Mouse (Mus musculus) hindbrain, embryonic 14.5 days (tissue): ENCODE measurements around the gene Atp13a3. TPM values are rescaled to one million over a fixed set of nuclear protein-coding genes. Genes with fewer than 3 reads are reported as not detected.
"Not testable (repeated sequence)": the region's sequence is repeated elsewhere in the genome, so short reads cannot be mapped to it uniquely, and the experiment has no call there.

Experiments
- ATAC-seq: fragments of 200-750 bp; cut with Nextera tagmentation; 2 replicates; pipeline ENCODE4 v1.8.0; 2017; ENCODE audit warnings: moderate number of reproducible peaks, mild to moderate bottlenecking, moderate TSS enrichment, moderate library complexity; ENCODE audit not compliant: low FRiP score
- DNase-seq: peaks from one replicate; pipeline ENCODE4 v3.0.0-alpha.2; 2015; ENCODE audit warnings: low spot score
- H3K27ac ChIP-seq: fragments of 300-500 bp; sonication (generic); 2 replicates; pipeline ENCODE4 v1.5.1; 2014; ENCODE audit warnings: mild to moderate bottlenecking, moderate library complexity
- H3K27me3 ChIP-seq: fragments of 300-500 bp; sonication (generic); 2 replicates; pipeline ENCODE4 v1.6.1; 2014; ENCODE audit warnings: mild to moderate bottlenecking, low read length, mixed read lengths; ENCODE audit not compliant: control insufficient read depth, insufficient read depth
- H3K36me3 ChIP-seq: fragments of 300-500 bp; sonication (generic); replicated peaks from 2 replicates; pipeline ENCODE4 v1.6.1; 2014; ENCODE audit not compliant: control insufficient read depth, insufficient read depth
- H3K4me1 ChIP-seq: fragments of 300-500 bp; sonication (generic); replicated peaks from 2 replicates; pipeline ENCODE4 v1.6.1; 2014; ENCODE audit warnings: antibody characterized with exemption, low read length, mixed read lengths; ENCODE audit not compliant: control insufficient read depth, insufficient read depth
- H3K4me2 ChIP-seq: fragments of 300-500 bp; sonication (generic); replicated peaks from 2 replicates; pipeline ENCODE4 v1.6.1; 2014; ENCODE audit warnings: mild to moderate bottlenecking, moderate library complexity
- H3K4me3 ChIP-seq: fragments of 300-500 bp; sonication (generic); replicated peaks from 2 replicates; pipeline ENCODE4 v1.5.1; 2014; ENCODE audit warnings: mild to moderate bottlenecking, low read length
- H3K9ac ChIP-seq: fragments of 300-500 bp; sonication (generic); 2 replicates; pipeline ENCODE4 v1.6.1; 2014
- H3K9me3 ChIP-seq: fragments of 300-500 bp; sonication (generic); 2 replicates; pipeline ENCODE4 v1.6.1; 2016; ENCODE audit warnings: low read length; ENCODE audit not compliant: control insufficient read depth
- WGBS: fragments of 180-500 bp; shearing (Covaris S2); extraction: QIAGEN DNeasy Blood & Tissue Kit; methylation state at CpG from one replicate; pipeline ENCODE4 v1.1.7; 2014; 5-methylcytosine and 5-hydroxymethylcytosine counted together
- polyA plus RNA-seq: library from polyadenylated mRNA; unstranded; fragments of >200 nt; fragmentation: Nextera tagmentation; extraction: Ambion mirVana; gene quantifications from 2 replicates; pipeline ENCODE4 v1.2.1, GENCODE M21; 2014

Gene Atp13a3
- polyA plus RNA-seq, result 12.3 and 13.4 TPM in 2 replicates

GRCm38 (mm10) chr16:30405925-30406670, at the start of gene Atp13a3:
TSS of gene Atp13a3 (minus strand) at chr16:30405975.
- Histone ChIP-seq H3K4me3 (no peak within 1 kb of the TSS), H3K4me2 (no peak within 1 kb of the TSS), H3K9ac (no peak within 1 kb of the TSS), H3K27ac (no peak within 1 kb of the TSS), H3K36me3 (no peaks in the 10 kb centered on the region), H3K27me3 (no peaks in the 10 kb centered on the region), H3K9me3 (no peaks in the 10 kb centered on the region), H3K4me1 (no peaks in the 10 kb centered on the region)
- ATAC-seq (no peak), DNase-seq (no peak)
- WGBS, result 74% methylated on average over 11 of the region's 11 CpGs

- WGBS, result 87% methylated on average over 5 of the region's 5 CpGs
- Histone ChIP-seq H3K9me3 (no peaks in the 10 kb centered on the region), H3K4me1 (no peaks in the 10 kb centered on the region), H3K9ac (no peak overlapping the region), H3K27me3 (no peaks in the 10 kb centered on the region), H3K36me3 (no peaks in the 10 kb centered on the region), H3K4me3 (no peak overlapping the region), H3K27ac (no peak overlapping the region), H3K4me2 (no peak overlapping the region)
- DNase-seq (no peak), ATAC-seq (no peak)
Observed at GRCm38 (mm10) chr16:30453213-30453975, 47.6 kb upstream of the Atp13a3 start.

DNA sequence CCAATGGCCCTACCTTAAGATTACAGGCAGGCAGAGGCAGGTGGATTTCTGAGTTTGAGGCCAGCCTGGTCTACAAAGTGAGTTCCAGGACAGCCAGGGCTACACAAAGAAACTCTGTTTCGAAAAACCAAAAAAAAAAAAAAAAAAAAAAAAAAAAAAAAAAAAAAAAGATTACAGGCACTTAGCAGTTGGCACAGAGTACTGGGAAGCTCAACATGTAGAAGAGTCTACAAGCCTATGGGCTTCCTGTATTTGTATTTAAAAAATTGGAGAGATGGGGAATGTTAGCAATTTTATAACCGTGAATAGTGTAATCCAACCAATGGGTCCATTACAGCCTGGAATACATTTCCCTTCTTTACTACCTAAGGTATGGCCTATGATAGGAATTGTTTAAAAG, 45.4 kb upstream of the Atp13a3 start:
- DNase-seq, H3K9me3 ChIP-seq, H3K36me3 ChIP-seq, H3K4me3 ChIP-seq, H3K27ac ChIP-seq, H3K4me1 ChIP-seq, H3K4me2 ChIP-seq, ATAC-seq, H3K9ac ChIP-seq, H3K27me3 ChIP-seq: not testable (repeated sequence)
- 86% methylated on average over 2 of the region's 2 CpGs for WGBS

GRCm38 (mm10) chr16:30449017-30449416, 43.2 kb upstream of the Atp13a3 start:
- Histone ChIP-seq H3K36me3 (no peaks in the 10 kb centered on the region), H3K27ac (no peak overlapping the region), H3K4me1 (no peaks in the 10 kb centered on the region), H3K4me3 (no peak overlapping the region), H3K27me3 (no peaks in the 10 kb centered on the region), H3K9me3 (no peaks in the 10 kb centered on the region), H3K9ac (no peak overlapping the region), H3K4me2 (no peak overlapping the region)
- DNase-seq, result no peak
- ATAC-seq, result no peak
- 96% methylated on average over 1 of the region's 1 CpGs for WGBS

DNA sequence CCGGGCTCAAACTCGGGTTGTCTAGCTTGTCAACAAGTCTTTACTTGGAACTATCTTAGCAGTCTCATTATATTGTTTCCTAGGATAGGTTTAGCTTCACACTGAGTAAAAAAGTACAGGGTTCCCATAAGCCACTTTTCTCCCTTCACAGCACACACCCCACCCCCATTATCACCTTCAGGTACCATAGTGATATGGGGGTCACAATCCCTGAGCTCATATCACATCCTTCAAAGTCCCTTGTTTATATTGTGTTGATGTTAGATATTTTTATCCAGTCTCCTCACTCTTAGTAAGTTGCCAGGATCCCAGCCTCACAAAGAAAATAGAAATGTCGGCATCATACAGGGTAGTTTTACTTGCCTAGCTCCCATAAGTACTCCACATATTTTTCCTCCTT, 42.4 kb upstream of the Atp13a3 start:
- no peak overlapping the region for H3K9ac ChIP-seq
- WGBS, result 84% methylated on average over 3 of the region's 3 CpGs
- ATAC-seq (no peak), DNase-seq (no peak)
- H3K4me1 ChIP-seq, result no peaks in the 10 kb centered on the region
- no peak overlapping the region for H3K4me3 ChIP-seq
- no peaks in the 10 kb centered on the region for H3K36me3 ChIP-seq
- no peaks in the 10 kb centered on the region for H3K27me3 ChIP-seq
- no peaks in the 10 kb centered on the region for H3K9me3 ChIP-seq
- no peak overlapping the region for H3K4me2 ChIP-seq
- H3K27ac ChIP-seq, result no peak overlapping the region

- ATAC-seq (no peak), DNase-seq (no peak)
- H3K27ac ChIP-seq, result no peak overlapping the region
- no peaks in the 10 kb centered on the region for H3K27me3 ChIP-seq
- H3K9me3 ChIP-seq, result no peaks in the 10 kb centered on the region
- H3K4me2 ChIP-seq, result no peak overlapping the region
- H3K36me3 ChIP-seq, result no peaks in the 10 kb centered on the region
- H3K9ac ChIP-seq, result no peak overlapping the region
- 70% methylated on average over 4 of the region's 4 CpGs for WGBS
- no peaks in the 10 kb centered on the region for H3K4me1 ChIP-seq
- H3K4me3 ChIP-seq, result no peak overlapping the region
Observed at GRCm38 (mm10) chr16:30447642-30448041, 41.9 kb upstream of the Atp13a3 start.

GRCm38 (mm10) chr16:30443411-30443810, 37.6 kb upstream of the Atp13a3 start:
- Histone ChIP-seq H3K9me3 (no peaks in the 10 kb centered on the region), H3K36me3 (no peaks in the 10 kb centered on the region), H3K27me3 (no peaks in the 10 kb centered on the region), H3K4me2 (no peak overlapping the region), H3K4me3 (no peak overlapping the region), H3K27ac (no peak overlapping the region), H3K4me1 (no peaks in the 10 kb centered on the region), H3K9ac (no peak overlapping the region)
- ATAC-seq, result no peak
- 60% methylated on average over 8 of the region's 8 CpGs for WGBS
- no peak for DNase-seq

- H3K36me3 ChIP-seq, result no peaks in the 10 kb centered on the region
- 91% methylated on average over 2 of the region's 2 CpGs for WGBS
- no peak for ATAC-seq
Observed at GRCm38 (mm10) chr16:30442451-30442850, 36.7 kb upstream of the Atp13a3 start.

DNA sequence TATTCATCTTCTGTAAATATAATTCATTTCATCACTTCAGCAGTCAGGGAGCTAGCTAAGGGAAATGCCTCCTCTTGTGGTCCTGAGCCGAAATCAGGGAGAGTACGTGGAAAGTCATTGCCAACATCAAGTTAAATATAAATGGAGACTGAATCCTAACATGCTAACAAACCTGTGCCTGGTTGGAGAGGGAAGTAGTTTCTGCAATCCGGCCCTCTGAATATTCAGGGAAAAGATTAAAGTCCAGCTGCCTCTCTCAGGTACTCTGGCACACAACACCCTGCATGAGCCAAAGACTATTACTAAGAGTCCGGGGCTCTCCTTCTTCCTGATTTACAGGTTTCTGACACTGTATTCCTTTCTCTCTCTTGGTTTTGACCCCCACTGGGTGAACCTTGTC, 35.6 kb upstream of the Atp13a3 start:
- Histone ChIP-seq H3K27ac (no peak overlapping the region), H3K36me3 (no peaks in the 10 kb centered on the region), H3K4me3 (no peak overlapping the region), H3K27me3 (no peaks in the 10 kb centered on the region), H3K4me1 (no peaks in the 10 kb centered on the region), H3K9ac (no peak overlapping the region), H3K4me2 (no peak overlapping the region), H3K9me3 (no peaks in the 10 kb centered on the region)
- 88% methylated on average over 4 of the region's 4 CpGs for WGBS
- no peak for ATAC-seq
- no peak for DNase-seq

More at GRCm38 (mm10) chr16:30442451-30442850, 36.7 kb upstream of the Atp13a3 start:
- H3K27me3 ChIP-seq, result no peaks in the 10 kb centered on the region
- no peaks in the 10 kb centered on the region for H3K4me1 ChIP-seq
- no peak overlapping the region for H3K9ac ChIP-seq
- no peak overlapping the region for H3K4me2 ChIP-seq
- no peak overlapping the region for H3K27ac ChIP-seq
- no peak overlapping the region for H3K4me3 ChIP-seq
- no peak for DNase-seq
- no peaks in the 10 kb centered on the region for H3K9me3 ChIP-seq
